Mouse (Mus musculus): ENCODE measurements around the gene Anapc15.
"Not testable (repeated sequence)": the region's sequence is repeated elsewhere in the genome, so short reads cannot be mapped to it uniquely, and the experiment has no call there.

The Anapc15 gene

DNA sequence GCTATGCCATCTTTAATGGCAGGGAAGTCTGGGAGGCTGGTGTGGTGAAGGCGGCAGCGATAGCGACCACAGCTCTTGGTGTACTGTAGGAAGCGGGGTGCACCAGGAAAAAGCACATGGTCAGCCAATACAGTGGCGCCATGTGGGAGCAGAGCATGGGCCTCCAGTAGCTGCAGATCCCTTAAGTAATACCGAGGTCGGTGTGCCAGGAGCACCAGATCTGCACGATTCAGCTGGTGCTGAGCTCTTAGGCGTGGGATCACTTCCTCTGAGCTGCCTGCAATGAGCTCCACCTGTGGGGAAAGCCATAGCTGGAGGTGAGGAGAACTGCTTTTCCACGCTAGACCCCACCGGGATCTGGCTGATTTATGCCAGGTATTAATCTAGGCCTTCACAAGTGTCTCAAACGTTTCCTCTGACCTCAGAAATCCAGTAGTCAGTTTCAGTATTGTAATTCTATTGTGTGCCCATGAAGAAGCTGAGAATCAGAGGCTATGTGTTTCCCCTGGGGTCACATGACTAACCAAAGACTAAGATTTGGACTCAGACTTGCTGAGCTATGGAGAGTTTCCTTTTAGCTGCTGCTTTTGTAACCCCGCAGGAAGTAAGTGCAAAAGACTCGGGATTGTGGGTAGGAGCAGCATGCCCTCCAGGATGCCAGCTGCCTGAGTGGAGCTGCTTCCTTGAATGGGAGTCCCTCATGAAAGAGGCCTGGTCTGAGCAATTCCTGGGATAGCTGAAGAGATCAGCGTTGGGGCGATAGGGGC, 37.0 kb downstream of the Anapc15 start:
- DNase-seq = no peak

DNA sequence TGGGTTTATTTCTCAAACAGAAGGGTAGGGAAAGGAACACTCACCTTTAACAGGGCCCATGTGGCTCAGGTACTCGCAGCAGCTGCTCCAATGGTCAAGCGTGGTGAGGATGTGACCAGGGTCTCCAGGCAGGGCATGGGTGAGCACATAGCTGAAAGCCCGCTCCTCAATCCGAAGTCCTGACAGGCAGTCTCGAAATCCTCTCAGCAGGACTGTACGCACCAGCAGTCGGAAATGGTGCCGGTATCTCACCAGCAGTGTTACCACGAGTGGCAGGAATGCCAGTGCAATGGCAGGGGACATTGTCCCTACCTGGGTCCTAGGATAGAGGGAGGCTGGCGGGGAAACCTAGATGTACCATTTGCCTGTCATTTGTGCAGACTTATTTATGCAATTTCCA, 38.5 kb downstream of the Anapc15 start:
- DNase-seq = no peak

DNA sequence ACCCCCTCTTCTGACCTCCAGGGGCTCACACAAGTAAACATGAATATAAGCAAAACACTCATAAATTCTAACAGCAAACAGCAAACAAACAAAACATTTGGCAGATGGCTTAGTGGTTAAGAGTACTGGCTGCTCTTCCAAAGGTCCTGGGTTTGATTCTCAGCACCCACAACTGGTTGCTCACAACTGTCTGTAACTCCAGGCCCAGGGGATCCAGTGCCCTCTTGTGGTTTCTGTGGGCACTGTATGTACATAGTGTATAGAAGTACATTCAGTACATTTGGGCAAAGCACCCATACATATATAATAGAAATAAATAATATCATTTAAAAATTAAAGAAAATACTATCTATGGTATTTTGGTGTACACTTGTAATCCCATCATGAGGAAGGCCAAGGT, 39.3 kb downstream of the Anapc15 start:
- DNase-seq = no peak

DNA sequence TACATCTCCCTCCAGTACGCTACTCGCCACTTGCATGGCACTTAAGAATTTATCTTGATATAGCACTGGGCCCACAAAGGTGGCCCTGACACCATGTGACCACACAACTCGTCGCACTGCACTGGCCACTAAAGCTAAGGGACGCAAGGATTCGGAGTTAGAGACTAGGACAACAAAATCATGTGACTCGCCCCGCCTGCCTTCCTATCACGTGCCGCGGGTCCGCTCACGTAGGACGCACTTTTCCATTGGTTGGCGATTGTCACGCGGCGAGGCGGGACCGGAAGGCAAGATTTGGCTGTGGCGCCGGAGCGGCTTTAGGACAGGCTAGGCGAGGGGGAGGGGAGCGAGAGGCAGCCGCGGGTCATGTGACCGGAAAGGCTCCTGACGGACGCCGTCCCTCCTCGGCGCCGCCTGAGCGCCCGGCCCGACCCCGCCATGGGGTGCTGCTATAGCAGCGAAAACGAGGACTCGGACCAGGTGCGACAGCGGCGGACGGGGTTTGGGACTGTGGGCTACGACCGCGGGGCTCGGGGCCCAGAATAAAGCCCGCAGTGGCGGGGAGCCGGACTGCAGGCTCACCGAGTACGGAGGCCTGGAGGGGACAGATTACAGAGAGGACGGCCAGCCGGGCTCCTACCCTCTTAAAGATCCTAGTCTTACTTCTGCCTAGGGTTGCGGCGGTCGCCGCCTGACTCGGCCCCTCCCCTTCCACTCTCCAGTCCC, 42.2 kb downstream of the Anapc15 start, which contains the start of gene Lamtor1:
TSS of gene Lamtor1 (plus strand) at position 344 of the 726 bp plus-strand sequence.
- DNase-seq = peak; percentile 99

DNA sequence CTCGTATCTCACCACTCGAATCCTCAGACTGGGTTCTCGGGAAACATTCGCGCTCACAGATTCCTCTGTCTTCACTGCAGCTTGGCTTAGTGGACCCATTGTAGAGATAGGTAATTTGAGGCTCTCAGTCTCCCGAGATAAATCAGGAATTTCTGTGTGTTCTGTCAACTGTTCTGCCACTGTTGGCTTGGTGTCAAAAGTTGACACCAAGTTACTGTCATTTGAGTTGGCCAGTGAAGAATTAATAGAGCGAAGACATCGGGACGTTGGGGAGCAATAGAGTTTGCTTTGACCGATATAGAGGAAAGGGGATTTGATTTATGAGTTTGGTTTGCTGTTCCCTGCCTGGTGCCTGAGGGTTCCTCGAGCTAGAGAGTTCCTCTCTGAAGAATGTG, 42.8 kb downstream of the Anapc15 start, which contains the start of gene Tomt:
TSS of gene Tomt (minus strand) at position 73 of the 395 bp plus-strand sequence.
- DNase-seq = no peak

DNA sequence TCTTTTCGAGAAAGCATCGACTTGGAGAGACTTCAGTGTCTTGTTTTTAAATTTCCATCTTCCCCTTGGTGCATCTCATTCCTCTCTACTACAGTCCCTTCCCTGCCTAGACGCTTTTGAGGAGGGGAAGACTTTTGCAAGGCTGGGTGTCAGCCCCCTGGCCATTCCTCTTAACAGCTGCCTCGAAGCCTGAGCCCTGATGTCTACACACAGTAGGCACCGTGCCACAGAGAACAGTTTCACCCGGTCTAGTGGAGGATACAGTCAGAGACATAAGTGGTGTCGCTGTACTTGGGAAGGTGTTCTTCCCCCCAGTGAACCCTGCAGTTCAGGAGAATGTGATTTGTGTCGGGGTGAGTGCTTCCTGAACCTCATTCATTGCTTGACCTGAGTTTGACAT, 43.2 kb downstream of the Anapc15 start:
- DNase-seq = peak; percentile 6

DNA sequence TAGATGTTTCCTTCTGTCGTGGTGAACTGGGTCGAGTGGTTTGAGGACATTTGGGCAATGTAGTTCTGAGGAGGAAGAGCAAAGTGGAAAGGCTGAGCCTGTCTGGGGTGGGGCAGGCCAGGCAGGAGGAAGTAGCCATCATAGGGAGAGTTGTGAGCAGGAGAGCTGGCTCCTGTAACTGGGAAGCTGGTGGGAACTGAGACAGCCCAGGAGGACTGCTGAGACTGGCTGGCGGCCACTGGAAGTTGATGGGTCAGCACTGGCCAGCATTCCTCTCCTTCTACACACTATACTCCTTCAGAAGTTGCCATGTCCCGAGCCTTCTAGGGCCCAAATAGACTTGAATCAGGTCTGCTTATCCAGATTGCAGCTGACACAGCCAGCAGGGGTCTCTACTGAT, 44.9 kb downstream of the Anapc15 start:
- DNase-seq = peak; percentile 27

DNA sequence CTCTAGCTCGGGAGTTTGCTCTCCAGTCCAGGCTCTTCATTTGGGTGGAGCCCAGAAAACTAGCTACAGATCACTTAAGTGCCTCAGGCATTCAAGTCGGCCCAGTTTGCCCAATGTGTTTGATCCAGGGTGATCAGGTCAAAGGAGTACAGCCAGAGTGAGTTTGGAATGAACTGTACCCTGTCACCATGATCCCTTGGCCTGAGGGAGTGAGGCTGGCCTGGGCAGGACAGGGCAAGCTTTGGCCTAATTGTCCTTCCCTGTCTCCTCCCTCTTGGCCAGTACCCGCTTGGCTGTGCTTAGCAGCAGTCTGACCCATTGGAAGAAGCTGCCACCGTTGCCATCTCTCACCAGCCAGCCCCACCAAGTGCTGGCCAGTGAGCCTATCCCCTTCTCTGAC, 46.6 kb downstream of the Anapc15 start:
- DNase-seq = no peak

DNA sequence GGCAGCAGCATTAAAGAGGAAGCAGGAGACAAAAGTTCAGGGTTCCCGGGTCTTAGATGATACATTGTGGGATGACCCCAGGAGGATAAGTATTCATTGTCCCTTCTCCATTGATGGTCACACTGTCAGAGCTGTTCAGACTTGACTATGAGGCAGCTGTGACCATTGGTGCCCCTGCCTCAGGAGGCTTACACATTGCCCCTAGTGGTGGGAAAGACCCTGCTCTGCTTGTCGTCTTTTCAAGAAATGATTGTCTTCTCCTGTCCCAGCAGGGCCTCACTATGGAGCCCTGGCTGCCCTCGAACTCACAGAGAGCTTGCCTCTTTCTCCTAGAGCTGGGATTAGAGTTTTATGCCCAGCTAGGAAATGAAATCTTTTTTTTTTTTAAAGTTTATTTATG, 48.5 kb downstream of the Anapc15 start:
- DNase-seq = no peak

DNA sequence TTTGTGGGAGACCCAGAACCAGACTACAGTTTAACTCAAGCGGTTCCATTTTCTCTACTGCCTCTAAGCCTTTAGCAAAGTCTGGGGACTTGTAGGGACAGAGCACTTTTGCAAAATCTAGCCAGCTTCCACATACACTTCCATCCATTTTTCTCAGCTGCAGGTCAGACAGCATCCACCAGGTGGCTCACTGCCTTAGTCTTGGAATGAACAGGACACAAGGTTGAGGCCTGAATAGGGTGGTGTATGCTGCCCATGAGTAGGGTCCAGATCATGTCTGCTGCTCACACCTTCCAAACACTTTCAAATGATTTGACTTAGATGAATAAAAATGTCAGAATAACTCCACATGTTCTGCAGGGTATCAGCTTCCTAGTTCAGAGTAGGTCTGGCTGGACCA, 54.6 kb downstream of the Anapc15 start:
- DNase-seq = peak; percentile 74

DNA sequence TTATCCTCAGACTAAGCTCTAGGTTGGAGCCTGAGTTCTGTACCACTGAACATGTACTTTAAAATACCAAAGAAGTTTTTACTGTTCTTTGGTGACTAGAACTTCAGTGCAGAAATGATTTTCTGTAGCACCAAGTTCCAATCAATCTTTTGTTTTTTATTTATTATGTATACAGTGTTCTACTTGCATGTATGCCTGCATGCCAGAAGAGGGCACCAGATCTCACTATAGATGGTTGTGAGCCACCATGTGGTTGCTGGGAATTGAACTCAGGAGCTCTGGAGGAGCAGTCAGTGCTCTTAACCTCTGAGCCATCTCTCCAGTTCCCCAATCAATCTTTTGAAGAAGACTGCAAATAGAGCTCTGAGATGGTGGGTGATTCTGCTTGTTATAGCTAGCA, 62.4 kb downstream of the Anapc15 start:
- not testable (repeated sequence) for DNase-seq

DNA sequence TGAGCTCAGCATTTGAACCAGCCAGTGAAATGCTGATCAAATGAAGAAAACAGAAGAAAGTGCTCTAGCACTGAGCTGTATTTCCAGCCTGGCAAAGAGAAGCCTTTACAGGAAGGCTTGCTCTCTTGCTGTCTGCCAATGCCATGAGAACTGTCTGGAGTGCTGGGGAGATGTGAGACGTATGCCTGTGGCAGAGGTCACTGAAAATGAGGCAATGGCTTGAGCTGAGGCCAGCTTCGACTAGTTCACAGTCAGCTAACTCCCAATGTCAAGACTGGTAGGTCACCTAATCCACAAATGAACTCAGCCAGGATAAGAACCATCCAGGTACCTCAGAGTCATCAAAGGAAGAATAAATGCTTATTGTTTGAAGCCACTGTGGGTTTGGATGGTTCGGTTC, 64.6 kb downstream of the Anapc15 start:
- DNase-seq = no peak

DNA sequence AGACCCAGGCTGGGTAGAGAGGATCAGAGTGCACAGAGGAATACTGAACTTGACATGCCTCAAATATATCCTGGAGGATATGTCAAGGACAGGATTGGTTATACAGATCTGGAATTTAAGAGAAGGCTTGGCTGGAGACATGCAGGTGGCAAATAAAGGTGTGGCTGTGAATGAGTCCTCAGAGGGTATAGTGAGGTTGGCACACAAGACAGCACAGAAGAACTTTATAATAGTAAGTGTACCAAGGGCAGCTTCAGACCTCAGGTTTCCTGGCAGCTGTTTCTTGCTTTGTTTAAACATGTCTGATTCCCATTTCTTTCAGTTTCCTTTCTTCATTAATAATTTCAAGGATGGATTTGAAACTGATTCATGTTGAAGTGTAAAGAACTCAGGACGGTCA, 69.0 kb downstream of the Anapc15 start:
- DNase-seq = no peak

DNA sequence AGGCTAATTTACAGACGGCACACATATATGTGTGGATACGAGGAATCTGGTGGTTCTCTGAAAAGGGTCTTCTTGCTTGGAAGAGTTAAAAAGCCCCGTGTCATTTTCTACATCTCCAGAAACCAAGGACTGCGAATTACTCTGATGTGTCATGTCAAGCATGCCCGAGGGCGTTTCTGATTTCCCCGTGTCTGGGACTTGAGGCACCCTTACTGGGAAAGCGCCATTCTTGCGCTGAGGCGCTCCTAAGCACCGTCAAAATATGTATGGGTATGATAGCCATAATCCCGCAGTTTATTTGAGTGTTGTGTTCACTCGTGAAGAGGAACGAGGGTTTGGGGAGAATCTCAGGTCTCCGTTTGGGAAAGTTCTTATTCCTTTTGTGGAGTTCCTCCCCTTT, 69.8 kb downstream of the Anapc15 start:
- peak; percentile 16 for DNase-seq

DNA sequence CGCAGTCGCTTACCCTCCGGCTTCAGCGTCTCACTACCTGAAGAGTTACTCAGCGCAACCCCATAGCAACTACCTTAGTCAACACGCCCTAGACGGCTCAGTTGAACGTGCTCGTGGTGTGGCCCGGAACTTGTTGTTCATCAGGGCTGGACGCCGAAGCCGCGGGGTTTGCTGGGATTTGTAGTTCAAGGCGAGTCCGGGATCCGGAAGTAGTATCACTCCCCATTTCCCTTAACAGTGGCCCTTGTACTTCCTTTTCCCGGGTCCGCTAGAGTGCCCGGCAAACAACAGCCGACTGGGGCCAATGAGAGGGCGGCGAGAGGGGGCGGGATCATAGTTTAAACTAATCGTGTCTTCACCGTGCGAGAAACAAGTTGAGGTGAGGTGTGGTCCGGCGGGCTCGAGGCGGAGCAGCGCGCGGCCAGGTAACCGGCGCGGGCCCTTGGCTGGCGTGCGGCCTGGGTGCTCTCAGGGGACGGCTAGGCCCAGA, 70.3 kb downstream of the Anapc15 start, which contains the start of the genes Lrrc51 and Numa1:
TSS of gene Lrrc51 (minus strand) at position 145 of the 490 bp plus-strand sequence.
TSS of gene Numa1 (plus strand) at position 361 of the 490 bp plus-strand sequence.
- peak; percentile 95 for DNase-seq

DNA sequence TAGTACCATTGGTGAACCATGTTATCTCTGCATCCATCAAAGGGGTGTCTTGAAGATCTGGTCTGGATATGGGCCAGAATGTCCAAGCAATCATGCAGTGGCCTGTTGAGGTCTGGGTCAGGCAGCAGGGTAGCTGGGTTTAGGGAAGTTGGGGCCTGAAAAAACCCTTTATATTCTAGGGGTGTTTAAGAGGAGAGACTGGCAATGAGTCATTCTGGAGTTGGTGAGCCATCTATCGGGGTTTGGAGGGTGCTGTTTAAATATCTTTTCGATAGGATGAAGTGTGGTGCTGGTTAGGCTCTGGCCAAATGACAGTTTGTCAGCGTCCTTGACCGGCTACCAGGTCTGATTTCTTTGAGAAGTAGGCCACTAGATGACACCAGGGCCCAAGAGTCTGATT, 72.4 kb downstream of the Anapc15 start:
- DNase-seq = no peak

DNA sequence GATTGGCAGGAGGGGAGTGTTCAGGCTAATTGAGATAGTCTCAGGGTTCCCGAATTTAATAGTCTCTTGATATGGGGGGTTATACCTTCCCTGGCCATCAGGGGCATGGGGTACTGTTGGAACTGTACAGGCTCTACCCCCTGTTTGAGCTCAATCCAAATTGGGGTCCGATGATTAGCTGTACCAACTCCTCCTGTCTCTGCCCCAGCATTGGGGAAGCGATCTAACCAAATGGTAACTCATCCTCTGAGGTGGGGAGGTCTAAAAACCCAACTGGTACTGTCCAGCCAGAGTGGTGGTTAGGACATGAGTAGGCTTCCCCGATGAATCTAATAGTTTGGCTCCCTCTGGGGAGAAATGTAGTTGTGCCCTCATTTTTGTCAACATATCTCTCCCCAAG, 73.5 kb downstream of the Anapc15 start:
- no peak for DNase-seq

DNA sequence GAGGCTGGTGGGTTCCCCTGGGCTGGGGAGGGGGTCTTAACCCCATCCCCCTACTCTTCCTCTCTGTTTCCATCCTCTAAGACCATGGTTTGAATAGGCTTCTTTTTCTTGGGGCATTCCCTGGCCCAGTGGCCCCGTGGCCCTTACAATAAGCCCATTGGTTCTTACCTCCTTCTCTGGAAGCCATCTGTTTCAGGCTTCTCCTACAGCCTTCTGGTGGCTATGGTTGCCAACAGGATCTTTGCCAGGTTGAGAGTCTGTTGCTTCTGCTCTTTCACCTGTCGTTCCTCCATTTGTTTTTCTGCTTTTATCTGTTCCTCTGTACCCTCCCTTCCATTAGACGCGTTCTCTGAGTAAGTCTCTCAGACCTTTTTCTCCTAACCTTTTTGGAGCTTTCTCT, 74.1 kb downstream of the Anapc15 start:
- DNase-seq = no peak

DNA sequence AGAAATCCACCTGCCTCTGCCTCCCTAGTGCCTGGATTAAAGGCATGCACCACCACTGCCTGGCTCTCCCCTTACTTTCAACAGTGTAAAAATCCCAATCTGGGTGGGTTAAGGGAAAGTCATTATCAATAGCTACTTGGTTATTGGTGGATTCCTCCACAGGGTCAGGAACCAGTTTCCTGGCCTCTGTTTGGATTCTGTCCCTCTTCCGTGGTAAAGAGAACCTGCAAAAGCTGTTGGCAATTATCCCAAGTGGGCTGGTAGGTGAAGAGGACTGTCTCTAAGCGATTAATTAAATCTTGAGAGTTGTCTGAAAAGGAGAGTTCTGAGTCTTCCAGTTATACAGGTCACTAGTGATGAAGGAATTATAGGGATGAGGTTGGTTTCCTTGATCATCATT, 74.8 kb downstream of the Anapc15 start:
- no peak for DNase-seq

DNA sequence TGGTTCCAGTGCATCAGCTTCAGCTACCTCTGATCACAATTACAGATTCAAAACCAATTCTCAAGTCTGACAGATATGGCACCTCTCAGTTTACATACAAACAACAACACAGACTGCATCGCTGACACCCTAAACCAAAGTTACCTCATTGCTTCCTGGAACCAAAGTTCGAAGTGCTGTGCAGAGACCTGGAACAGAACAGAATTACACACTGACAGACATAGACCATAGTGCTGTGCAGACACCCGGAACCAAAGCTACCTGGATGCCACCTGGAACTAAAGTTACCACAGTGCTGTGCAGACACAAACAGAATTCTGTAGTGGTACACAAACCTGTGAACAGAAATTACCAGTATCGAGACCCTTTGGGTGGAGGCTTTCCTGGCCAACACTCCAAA, 76.2 kb downstream of the Anapc15 start:
- DNase-seq = no peak

DNA sequence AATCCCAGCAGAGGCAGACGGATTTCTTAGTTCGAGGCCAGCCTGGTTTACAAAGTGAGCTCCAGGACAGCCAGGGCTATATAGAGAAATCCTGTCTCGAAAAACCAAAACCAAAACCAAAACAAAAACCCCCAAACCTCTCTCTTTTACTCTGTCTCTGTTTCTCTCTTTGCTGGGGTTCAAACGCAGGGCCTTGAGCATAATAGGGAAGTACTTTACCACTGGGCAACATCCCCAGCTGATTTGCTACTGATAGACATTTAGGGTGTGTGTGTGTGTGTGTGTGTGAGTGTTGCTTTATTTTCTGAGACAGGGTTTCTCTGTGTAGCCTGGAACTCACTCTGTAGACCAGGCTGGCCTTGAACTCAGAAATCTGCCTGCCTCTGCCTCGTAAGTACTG, 85.5 kb downstream of the Anapc15 start:
- not testable (repeated sequence) for DNase-seq

Data from lung, postnatal 14 days (tissue).